Mouse (Mus musculus): ENCODE data around the gene Vav2. TPM values are rescaled to one million over a fixed set of nuclear protein-coding genes. Genes with fewer than 3 reads are reported as not detected.

The Vav2 gene
- polyA plus RNA-seq, 1 experiment from 2014 or later = 16.9 TPM

- DNase-seq (ENCODE audit: low spot score) = no peak
- H3K27ac ChIP-seq = no peak overlapping the region
- WGBS = 55% methylated on average over 2 of the region's 2 CpGs
Measured at GRCm38 (mm10) chr2:27247487-27247863, 179.4 kb downstream of the Vav2 start.

GRCm38 (mm10) chr2:27246712-27247486 is 179.9 kb downstream of the Vav2 start:
- H3K9me3 ChIP-seq = no peaks in the 10 kb centered on the region
- WGBS = 49% methylated on average over 7 of the region's 7 CpGs
- peaks cover 22% of the 10 kb centered on the region for H3K4me1 ChIP-seq (replicated peaks)
- no peak overlapping the region for H3K4me3 ChIP-seq
- H3K27ac ChIP-seq = no peak overlapping the region
- H3K27me3 ChIP-seq (ENCODE audit: insufficient read depth, poor library complexity, severe bottlenecking) = 0 out of 2 replicates have a peak, but pooled peaks cover 4% of the 10 kb centered on the region
- no peaks in the 10 kb centered on the region for H3K36me3 ChIP-seq
- peak; percentile 14 for DNase-seq (ENCODE audit: low spot score)

More at GRCm38 (mm10) chr2:27247487-27247863, 179.4 kb downstream of the Vav2 start:
- Histone ChIP-seq H3K4me3 (no peak overlapping the region), H3K27me3 (ENCODE audit: insufficient read depth, poor library complexity, severe bottlenecking) (0 out of 2 replicates have a peak, but pooled peaks cover 4% of the 10 kb centered on the region), H3K36me3 (no peaks in the 10 kb centered on the region), H3K4me1 (replicated peaks) (peaks cover 22% of the 10 kb centered on the region), H3K9me3 (no peaks in the 10 kb centered on the region)

GRCm38 (mm10) chr2:27245947-27246346 is 180.9 kb downstream of the Vav2 start:
- H3K36me3 ChIP-seq = no peaks in the 10 kb centered on the region
- no peak overlapping the region for H3K4me3 ChIP-seq
- WGBS = 68% methylated on average over 7 of the region's 7 CpGs
- H3K4me1 ChIP-seq (replicated peaks) = peaks cover 22% of the 10 kb centered on the region
- 0 out of 2 replicates have a peak, but pooled peaks cover 4% of the 10 kb centered on the region for H3K27me3 ChIP-seq (ENCODE audit: insufficient read depth, poor library complexity, severe bottlenecking)
- H3K9me3 ChIP-seq = no peaks in the 10 kb centered on the region
- DNase-seq (ENCODE audit: low spot score) = no peak
- H3K27ac ChIP-seq = no peak overlapping the region

- 22% methylated on average over 4 of the region's 4 CpGs for WGBS
- Histone ChIP-seq H3K4me1 (replicated peaks) (peaks cover 5% of the 10 kb centered on the region), H3K4me3 (no peak overlapping the region), H3K36me3 (no peaks in the 10 kb centered on the region), H3K27me3 (ENCODE audit: insufficient read depth, poor library complexity, severe bottlenecking) (peaks cover 2% of the 10 kb centered on the region; the same call in 1 of the 2 replicates), H3K27ac (no peak overlapping the region), H3K9me3 (no peaks in the 10 kb centered on the region)
- peak; percentile 64 for DNase-seq (ENCODE audit: low spot score)
Measured at GRCm38 (mm10) chr2:27237342-27237741, 189.5 kb downstream of the Vav2 start.

GRCm38 (mm10) chr2:27235729-27236128 is 191.1 kb downstream of the Vav2 start:
- H3K27me3 ChIP-seq (ENCODE audit: insufficient read depth, poor library complexity, severe bottlenecking) = peaks cover 2% of the 10 kb centered on the region; the same call in 1 of the 2 replicates
- H3K4me1 ChIP-seq (replicated peaks) = peaks cover 11% of the 10 kb centered on the region
- H3K9me3 ChIP-seq = no peaks in the 10 kb centered on the region
- no peaks in the 10 kb centered on the region for H3K36me3 ChIP-seq
- peak; percentile 64 for DNase-seq (ENCODE audit: low spot score)
- 23% methylated on average over 3 of the region's 3 CpGs for WGBS
- no peak overlapping the region for H3K4me3 ChIP-seq
- H3K27ac ChIP-seq = no peak overlapping the region

GRCm38 (mm10) chr2:27232376-27232775 is 194.5 kb downstream of the Vav2 start:
- no peak overlapping the region for H3K4me3 ChIP-seq
- DNase-seq (ENCODE audit: low spot score) = no peak
- 32% methylated on average over 7 of the region's 7 CpGs for WGBS
- no peaks in the 10 kb centered on the region for H3K36me3 ChIP-seq
- peaks cover 2% of the 10 kb centered on the region; the same call in 1 of the 2 replicates for H3K27me3 ChIP-seq (ENCODE audit: insufficient read depth, poor library complexity, severe bottlenecking)
- peak overlapping the region; percentile 2; the same call in 1 of the 2 replicates for H3K27ac ChIP-seq
- H3K9me3 ChIP-seq = no peaks in the 10 kb centered on the region
- H3K4me1 ChIP-seq (replicated peaks) = peaks cover 11% of the 10 kb centered on the region

GRCm38 (mm10) chr2:27229481-27230105 is 197.2 kb downstream of the Vav2 start:
- WGBS = 89% methylated on average over 2 of the region's 2 CpGs
- peaks cover 18% of the 10 kb centered on the region for H3K4me1 ChIP-seq (replicated peaks)
- no peak for DNase-seq (ENCODE audit: low spot score)
- H3K27me3 ChIP-seq (ENCODE audit: insufficient read depth, poor library complexity, severe bottlenecking) = peaks cover 5% of the 10 kb centered on the region; the same call in 1 of the 2 replicates
- H3K4me3 ChIP-seq = no peak overlapping the region
- no peaks in the 10 kb centered on the region for H3K9me3 ChIP-seq
- H3K36me3 ChIP-seq = no peaks in the 10 kb centered on the region
- H3K27ac ChIP-seq = no peak overlapping the region

GRCm38 (mm10) chr2:27228809-27229480 is 197.9 kb downstream of the Vav2 start:
- no peaks in the 10 kb centered on the region for H3K9me3 ChIP-seq
- H3K27ac ChIP-seq = no peak overlapping the region
- H3K27me3 ChIP-seq (ENCODE audit: insufficient read depth, poor library complexity, severe bottlenecking) = peaks cover 5% of the 10 kb centered on the region; the same call in 1 of the 2 replicates
- no peak overlapping the region for H3K4me3 ChIP-seq
- no peak for DNase-seq (ENCODE audit: low spot score)
- no peaks in the 10 kb centered on the region for H3K36me3 ChIP-seq
- WGBS = 87% methylated on average over 5 of the region's 5 CpGs
- H3K4me1 ChIP-seq (replicated peaks) = peaks cover 18% of the 10 kb centered on the region

- no peak for DNase-seq (ENCODE audit: low spot score)
- H3K9me3 ChIP-seq = no peaks in the 10 kb centered on the region
- no peaks in the 10 kb centered on the region for H3K36me3 ChIP-seq
- H3K27ac ChIP-seq = no peak overlapping the region
- peaks cover 3% of the 10 kb centered on the region; the same call in 1 of the 2 replicates for H3K27me3 ChIP-seq (ENCODE audit: insufficient read depth, poor library complexity, severe bottlenecking)
- H3K4me3 ChIP-seq = no peak overlapping the region
- peaks cover 6% of the 10 kb centered on the region for H3K4me1 ChIP-seq (replicated peaks)
- WGBS = 69% methylated on average over 7 of the region's 7 CpGs
Measured at GRCm38 (mm10) chr2:27226572-27226971, 200.3 kb downstream of the Vav2 start.

- no peak overlapping the region for H3K27ac ChIP-seq
- peaks cover 6% of the 10 kb centered on the region for H3K4me1 ChIP-seq (replicated peaks)
- WGBS = 89% methylated on average over 7 of the region's 7 CpGs
- H3K9me3 ChIP-seq = no peaks in the 10 kb centered on the region
- H3K4me3 ChIP-seq = no peak overlapping the region
- no peak for DNase-seq (ENCODE audit: low spot score)
- no peaks in the 10 kb centered on the region for H3K36me3 ChIP-seq
- H3K27me3 ChIP-seq (ENCODE audit: insufficient read depth, poor library complexity, severe bottlenecking) = peaks cover 3% of the 10 kb centered on the region; the same call in 1 of the 2 replicates
Measured at GRCm38 (mm10) chr2:27223012-27223421, 203.8 kb downstream of the Vav2 start.

- H3K9me3 ChIP-seq = no peaks in the 10 kb centered on the region
- no peak overlapping the region for H3K4me3 ChIP-seq
- H3K27ac ChIP-seq = no peak overlapping the region
- H3K27me3 ChIP-seq (ENCODE audit: insufficient read depth, poor library complexity, severe bottlenecking) = 0 out of 2 replicates have a peak, but pooled peaks cover 2% of the 10 kb centered on the region
- no peak for DNase-seq (ENCODE audit: low spot score)
- H3K36me3 ChIP-seq = no peaks in the 10 kb centered on the region
- no peaks in the 10 kb centered on the region; the same call in 1 of the 2 replicates for H3K4me1 ChIP-seq (replicated peaks)
- 91% methylated on average over 8 of the region's 8 CpGs for WGBS
Measured at GRCm38 (mm10) chr2:27218569-27218968, 208.3 kb downstream of the Vav2 start.

- 85% methylated on average over 2 of the region's 2 CpGs for WGBS
- DNase-seq (ENCODE audit: low spot score) = no peak
Measured at GRCm38 (mm10) chr2:27218121-27218544, 208.7 kb downstream of the Vav2 start.

More at GRCm38 (mm10) chr2:27218121-27218544, 208.7 kb downstream of the Vav2 start:
- Histone ChIP-seq H3K4me3 (no peak overlapping the region), H3K36me3 (no peaks in the 10 kb centered on the region), H3K27me3 (ENCODE audit: insufficient read depth, poor library complexity, severe bottlenecking) (peaks cover 6% of the 10 kb centered on the region; the same call in 1 of the 2 replicates), H3K9me3 (no peaks in the 10 kb centered on the region), H3K4me1 (replicated peaks) (no peaks in the 10 kb centered on the region; the same call in 1 of the 2 replicates), H3K27ac (no peak overlapping the region)

Measured in hindbrain, embryonic 10.5 days (tissue).